Mouse (Mus musculus) stomach, embryonic 14.5 days (tissue): ENCODE measurements around the gene Sort1. TPM values are rescaled to one million over a fixed set of nuclear protein-coding genes. Genes with fewer than 3 reads are reported as not detected.

Source experiments
- ATAC-seq: fragments of 200-750 bp; cut with Nextera tagmentation; 2 replicates; pipeline ENCODE4 v1.8.0; 2017; ENCODE audit warnings: low read depth, moderate TSS enrichment; ENCODE audit not compliant: insufficient number of reproducible peaks, insufficient read depth, low FRiP score
- H3K27ac ChIP-seq: fragments of 300-500 bp; sonication (generic); 2 replicates; pipeline ENCODE4 v1.5.1; 2014; ENCODE audit warnings: mild to moderate bottlenecking, low read length, moderate library complexity, mixed read lengths
- H3K27me3 ChIP-seq: fragments of 300-500 bp; sonication (generic); 2 replicates; pipeline ENCODE4 v1.6.1; 2014; ENCODE audit warnings: low read length, control low read depth, mixed read lengths; ENCODE audit not compliant: control insufficient read depth, insufficient read depth
- H3K36me3 ChIP-seq: fragments of 300-500 bp; sonication (generic); 2 replicates; pipeline ENCODE4 v1.6.1; 2014; ENCODE audit warnings: mild to moderate bottlenecking, control low read depth, low read length, moderate library complexity, mixed read lengths; ENCODE audit not compliant: control insufficient read depth, insufficient read depth
- H3K4me1 ChIP-seq: fragments of 300-500 bp; sonication (generic); 2 replicates; pipeline ENCODE4 v1.6.1; 2014; ENCODE audit warnings: low read length, control low read depth, mixed read lengths; ENCODE audit not compliant: control insufficient read depth, insufficient read depth
- H3K4me2 ChIP-seq: fragments of 300-500 bp; sonication (generic); replicated peaks from 2 replicates; pipeline ENCODE4 v1.6.1; 2014; ENCODE audit warnings: low read depth, low read length, control low read depth
- H3K4me3 ChIP-seq: fragments of 300-500 bp; sonication (generic); 2 replicates; pipeline ENCODE4 v1.5.1; 2014; ENCODE audit warnings: low read depth, low read length, control low read depth
- H3K9ac ChIP-seq: fragments of 300-500 bp; sonication (generic); replicated peaks from 2 replicates; pipeline ENCODE4 v1.6.1; 2014; ENCODE audit warnings: low read depth, mild to moderate bottlenecking, control low read depth, low read length, moderate library complexity, mixed read lengths
- H3K9me3 ChIP-seq: fragments of 300-500 bp; sonication (generic); 2 replicates; pipeline ENCODE4 v1.6.1; 2016; ENCODE audit warnings: low read depth, low read length, control low read depth; ENCODE audit not compliant: control insufficient read depth
- WGBS: fragments of 180-500 bp; shearing (Covaris S2); extraction: QIAGEN DNeasy Blood & Tissue Kit; methylation state at CpG from one replicate; pipeline ENCODE4 v1.1.7; 2014; 5-methylcytosine and 5-hydroxymethylcytosine counted together
- polyA plus RNA-seq: library from polyadenylated mRNA; unstranded; fragments of >200 nt; fragmentation: Nextera tagmentation; extraction: Ambion mirVana; gene quantifications from 2 replicates; pipeline ENCODE4 v1.2.1, GENCODE M21; 2014

Sort1 gene
- polyA plus RNA-seq, 1 experiment from 2014 or later, result 12.3 TPM

GRCm38 (mm10) chr3:108408517-108409008, 124.7 kb downstream of the Sort1 start:
- 0 out of 2 replicates have a peak, but pooled peaks cover 12% of the 10 kb centered on the region for H3K4me1 ChIP-seq
- H3K27me3 ChIP-seq, result no peaks in the 10 kb centered on the region
- peaks cover 3% of the 10 kb centered on the region for H3K36me3 ChIP-seq
- H3K27ac ChIP-seq, result no peak overlapping the region
- H3K9ac ChIP-seq, result no peak overlapping the region
- H3K4me3 ChIP-seq, result no peak overlapping the region
- no peak overlapping the region for H3K4me2 ChIP-seq
- H3K9me3 ChIP-seq, result peaks cover 7% of the 10 kb centered on the region; the same call in 1 of the 2 replicates
- ATAC-seq, result no peak
- 89% methylated on average over 8 of the region's 8 CpGs for WGBS

DNA sequence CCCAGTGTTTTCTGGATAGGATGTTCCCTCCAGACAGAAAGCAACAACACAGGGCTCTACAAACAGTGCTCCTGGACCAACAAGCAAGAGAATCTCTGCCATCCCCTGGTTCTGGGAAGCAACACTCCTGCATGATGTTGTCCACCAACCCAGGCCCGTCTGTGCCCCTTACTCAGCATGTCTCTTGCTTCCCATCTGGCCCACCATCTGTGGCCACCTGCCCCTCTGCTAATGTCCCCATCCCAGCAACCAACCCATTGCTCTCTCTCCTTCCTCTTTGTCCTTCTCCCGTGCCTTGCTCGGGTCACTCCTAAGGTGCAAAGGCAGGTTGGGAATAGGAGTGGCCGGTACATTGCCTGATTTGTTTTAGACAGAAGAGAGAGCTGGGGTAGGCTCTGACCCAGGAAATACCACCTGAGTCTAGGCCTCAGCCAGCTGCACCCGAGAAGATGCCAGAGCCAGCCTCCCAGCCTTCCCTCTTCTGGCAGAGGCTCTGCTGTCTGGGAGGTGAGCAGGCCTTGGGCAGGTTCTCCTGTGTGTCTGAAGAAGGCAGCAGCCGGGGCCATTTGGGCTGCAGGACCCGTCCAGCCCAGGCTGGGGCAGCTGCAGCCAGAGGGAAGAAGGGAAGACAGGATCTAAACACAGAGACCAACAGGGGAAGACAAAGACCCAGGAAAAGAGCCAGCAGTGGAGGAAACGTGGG, 125.9 kb downstream of the Sort1 start:
- Histone ChIP-seq H3K27ac (no peak overlapping the region), H3K9ac (no peak overlapping the region; the same call in 1 of the 2 replicates), H3K9me3 (peaks cover 17% of the 10 kb centered on the region), H3K36me3 (peaks cover 3% of the 10 kb centered on the region), H3K4me3 (no peak overlapping the region), H3K27me3 (no peaks in the 10 kb centered on the region), H3K4me2 (peak overlapping the region; percentile 24; the same call in 1 of the 2 replicates), H3K4me1 (peaks cover 13% of the 10 kb centered on the region)
- 50% methylated on average over 8 of the region's 8 CpGs for WGBS
- no peak for ATAC-seq

DNA sequence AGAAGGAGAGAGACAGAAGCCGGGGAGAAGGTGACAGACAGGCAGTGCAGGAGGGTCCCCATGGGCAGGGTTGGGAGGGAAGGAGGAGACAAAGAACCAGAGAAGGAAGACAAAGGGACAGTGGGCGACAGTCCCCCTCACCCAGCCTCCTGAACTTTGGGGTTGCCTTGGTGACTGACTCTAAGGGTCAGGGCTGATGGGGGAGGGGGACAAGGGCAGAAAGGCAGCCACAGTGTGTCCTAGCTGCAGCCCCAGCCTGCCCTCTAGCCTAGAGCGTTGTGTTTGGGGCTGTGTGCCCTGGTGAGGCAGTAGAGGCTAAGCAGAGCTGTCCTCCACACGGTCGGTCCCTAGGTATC, 126.5 kb downstream of the Sort1 start:
- peaks cover 15% of the 10 kb centered on the region for H3K4me1 ChIP-seq
- no peak overlapping the region; the same call in 1 of the 2 replicates for H3K9ac ChIP-seq
- peak overlapping the region; percentile 13 for H3K4me3 ChIP-seq
- H3K27ac ChIP-seq, result 0 out of 2 replicates have a peak overlapping the region, but pooled peaks have one; percentile 21
- peaks cover 17% of the 10 kb centered on the region for H3K9me3 ChIP-seq
- 27% methylated on average over 5 of the region's 5 CpGs for WGBS
- H3K4me2 ChIP-seq, result peak overlapping the region; percentile 24
- 0 out of 2 replicates have a peak, but pooled peaks have one; percentile 26 for ATAC-seq
- H3K36me3 ChIP-seq, result peaks cover 3% of the 10 kb centered on the region
- no peaks in the 10 kb centered on the region for H3K27me3 ChIP-seq

Other genes starting within 250 kb of the Sort1 start
- gene Gstm4, start 239.2 kb upstream of the Sort1 start, polyA plus RNA-seq, result 18.1 and 21.2 TPM in 2 replicates
- 33.6 and 36.0 TPM in 2 replicates for gene Ampd2, start 197.4 kb upstream of the Sort1 start, polyA plus RNA-seq
- 0.51 and 1.2 TPM in 2 replicates for gene Gnat2, start 191.3 kb upstream of the Sort1 start, polyA plus RNA-seq
- 154 and 170 TPM in 2 replicates for gene Gnai3, start 137.9 kb upstream of the Sort1 start, polyA plus RNA-seq
- gene Gpr61, start 129.2 kb upstream of the Sort1 start, polyA plus RNA-seq, result 0.07 and 0.26 TPM in 2 replicates
- 2.4 and 3.2 TPM in 2 replicates for gene Amigo1, start 97.7 kb upstream of the Sort1 start, polyA plus RNA-seq
- gene Cyb561d1, start 82.9 kb upstream of the Sort1 start, polyA plus RNA-seq, result 2.7 and 2.8 TPM in 2 replicates
- gene Atxn7l2, start 73.1 kb upstream of the Sort1 start, polyA plus RNA-seq, result 16.8 and 19.9 TPM in 2 replicates
- 0.24 and 0.30 TPM in 2 replicates for gene Sypl2, start 57.4 kb upstream of the Sort1 start, polyA plus RNA-seq
- gene Psma5, start 27.2 kb upstream of the Sort1 start, polyA plus RNA-seq, result 280 and 294 TPM in 2 replicates
- not detected in 2 replicates for gene Mybphl, start 80.8 kb downstream of the Sort1 start, polyA plus RNA-seq
- 39.3 and 44.4 TPM in 2 replicates for gene Psrc1, start 99.8 kb downstream of the Sort1 start, polyA plus RNA-seq
- gene Celsr2, start 131.5 kb downstream of the Sort1 start, polyA plus RNA-seq, result 20.6 and 21.9 TPM in 2 replicates
- 115 and 129 TPM in 2 replicates for gene Sars, start 161.1 kb downstream of the Sort1 start, polyA plus RNA-seq